Mouse (Mus musculus) myocyte (in vitro differentiated cells): ENCODE measurements around the gene Mab21l1.

Experiments
- CEBPB ChIP-seq: IDR thresholded peaks from 2 replicates; pipeline ENCODE4 v1.6.1; 2011; ENCODE audit warnings: mild to moderate bottlenecking, moderate library complexity; ENCODE audit not compliant: poor library complexity, insufficient read depth, severe bottlenecking
- E2F4 ChIP-seq: IDR thresholded peaks from one replicate; pipeline ENCODE4 v1.6.1; 2011; ENCODE audit warnings: mild to moderate bottlenecking, control low read depth, moderate library complexity; ENCODE audit not compliant: insufficient read depth
- MAX ChIP-seq: IDR thresholded peaks from one replicate; pipeline ENCODE4 v1.6.1; 2011; ENCODE audit warnings: low read depth, mild to moderate bottlenecking, control low read depth
- MYOD1 ChIP-seq, 3 experiments: IDR thresholded peaks; one replicate each; pipeline ENCODE4 v1.6.1; 2011; ENCODE audit warnings: control low read depth in 2 of 3, low read depth in 2 of 3, mild to moderate bottlenecking in 2 of 3, moderate library complexity in 1 of 3; ENCODE audit not compliant: insufficient read length in 2 of 3, control insufficient read depth in 1 of 3
- MYOG ChIP-seq, 3 experiments: IDR thresholded peaks; one replicate each; pipeline ENCODE4 v1.6.1; 2011; ENCODE audit warnings: control low read depth in 2 of 3, low read depth in 2 of 3, mild to moderate bottlenecking in 2 of 3; ENCODE audit not compliant: insufficient read length in 2 of 3, control insufficient read depth in 1 of 3, insufficient read depth in 1 of 3
- POLR2A ChIP-seq: IDR thresholded peaks from one replicate; pipeline ENCODE4 v1.6.1; 2011; ENCODE audit warnings: low read depth, mild to moderate bottlenecking, control low read depth, moderate library complexity; ENCODE audit not compliant: insufficient read length
- POLR2AphosphoS2 ChIP-seq: IDR thresholded peaks from one replicate; pipeline ENCODE4 v1.6.1; 2011; ENCODE audit warnings: low read depth, control low read depth; ENCODE audit not compliant: insufficient read length
- SRF ChIP-seq: IDR thresholded peaks from one replicate; pipeline ENCODE4 v1.6.1; 2011; ENCODE audit warnings: low read depth; ENCODE audit not compliant: control insufficient read depth, insufficient read length
- TCF12 ChIP-seq: IDR thresholded peaks from one replicate; pipeline ENCODE4 v1.6.1; 2011; ENCODE audit warnings: mild to moderate bottlenecking, control low read depth; ENCODE audit not compliant: poor library complexity, insufficient read depth, severe bottlenecking
- TCF3 ChIP-seq: IDR thresholded peaks from one replicate; pipeline ENCODE4 v1.6.1; 2011; ENCODE audit warnings: low read depth, control low read depth; ENCODE audit not compliant: insufficient read length
- USF1 ChIP-seq: IDR thresholded peaks from one replicate; pipeline ENCODE4 v1.6.1; 2011; ENCODE audit warnings: low read depth, mild to moderate bottlenecking, control low read depth, moderate library complexity

- TF ChIP-seq POLR2A (no peak), CEBPB (no peak), MYOD1 (IDR thresholded peaks at IDR 0.05; ENCODE audit: control insufficient read depth in 1 of 3, insufficient read length in 2 of 3, low read depth in 2 of 3) (no peak), TCF12 (no peak), POLR2AphosphoS2 (no peak), MAX (no peak), E2F4 (no peak), MYOG (IDR thresholded peaks at IDR 0.05; ENCODE audit: control insufficient read depth in 1 of 3, insufficient read depth in 1 of 3, insufficient read length in 2 of 3, low read depth in 2 of 3) (no peak), USF1 (no peak), TCF3 (no peak), SRF (no peak)
Measured at GRCm38 (mm10) chr3:55769308-55769707, 13.0 kb upstream of the Mab21l1 start.
